Mouse (Mus musculus) forebrain, embryonic 16.5 days (tissue): ENCODE results near the gene Mia2. TPM values are rescaled to one million over a fixed set of nuclear protein-coding genes. Genes with fewer than 3 reads are reported as not detected.

Experiments
- ATAC-seq: fragments of 200-750 bp; cut with Nextera tagmentation; 2 replicates; pipeline ENCODE4 v1.8.0; 2017; ENCODE audit warnings: mild to moderate bottlenecking, moderate library complexity
- H3K27ac ChIP-seq: fragments of 300-500 bp; sonication (generic); 2 replicates; pipeline ENCODE4 v1.5.1; 2014; ENCODE audit warnings: low read length, control low read depth
- H3K27me3 ChIP-seq: fragments of 300-500 bp; sonication (generic); replicated peaks from 2 replicates; pipeline ENCODE4 v1.6.1; 2014; ENCODE audit warnings: low read length; ENCODE audit not compliant: control insufficient read depth, insufficient read depth
- H3K36me3 ChIP-seq: fragments of 300-500 bp; sonication (generic); 2 replicates; pipeline ENCODE4 v1.6.1; 2014; ENCODE audit not compliant: control insufficient read depth, insufficient read depth
- H3K4me1 ChIP-seq: fragments of 300-500 bp; sonication (generic); replicated peaks from 2 replicates; pipeline ENCODE4 v1.6.1; 2014; ENCODE audit warnings: low read length; ENCODE audit not compliant: control insufficient read depth, insufficient read depth
- H3K4me2 ChIP-seq: fragments of 300-500 bp; sonication (generic); 2 replicates; pipeline ENCODE4 v1.6.1; 2014; ENCODE audit warnings: mild to moderate bottlenecking, low read length, control low read depth
- H3K4me3 ChIP-seq: fragments of 300-500 bp; sonication (generic); replicated peaks from 2 replicates; pipeline ENCODE4 v1.5.1; 2014; ENCODE audit warnings: mild to moderate bottlenecking, low read length, control low read depth
- H3K9ac ChIP-seq: fragments of 300-500 bp; sonication (generic); replicated peaks from 2 replicates; pipeline ENCODE4 v1.6.1; 2014; ENCODE audit warnings: low read depth, low read length, control low read depth
- H3K9me3 ChIP-seq: fragments of 300-500 bp; sonication (generic); 2 replicates; pipeline ENCODE4 v1.6.1; 2016; ENCODE audit warnings: low read length; ENCODE audit not compliant: control insufficient read depth
- WGBS: fragments of 180-500 bp; shearing (Covaris S2); extraction: QIAGEN DNeasy Blood & Tissue Kit; methylation state at CpG from one replicate; pipeline ENCODE4 v1.1.7; 2014; 5-methylcytosine and 5-hydroxymethylcytosine counted together
- polyA plus RNA-seq: library from polyadenylated mRNA; unstranded; fragments of >200 nt; fragmentation: Nextera tagmentation; extraction: Ambion mirVana; gene quantifications from 2 replicates; pipeline ENCODE4 v1.2.1, GENCODE M21; 2015

The Mia2 gene
- polyA plus RNA-seq, 1 experiment from 2014 or later: 33.0 TPM

DNA sequence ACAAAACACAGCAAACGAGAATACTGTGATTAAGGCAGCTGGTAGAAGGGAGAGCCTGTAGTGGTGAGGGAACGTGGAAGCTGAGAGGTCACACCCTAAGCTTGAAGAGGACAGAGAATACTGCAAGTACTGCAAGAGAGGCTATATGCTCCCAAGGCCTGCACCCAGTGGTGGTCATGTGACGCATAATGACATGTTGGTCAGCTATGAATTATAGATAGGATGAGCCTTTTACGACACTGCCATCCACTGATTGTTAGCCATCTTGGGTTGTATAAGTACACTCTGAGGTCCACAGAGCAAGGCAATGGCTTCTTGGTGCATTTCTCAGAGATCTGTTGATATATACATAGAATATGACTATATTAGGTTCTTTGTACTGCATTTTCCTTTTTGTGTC, 71.0 kb downstream of the Mia2 start:
- H3K4me1 ChIP-seq: no peaks in the 10 kb centered on the region
- WGBS: 90% methylated on average over 4 of the region's 4 CpGs
- no peak for ATAC-seq
- H3K27ac ChIP-seq: no peak overlapping the region
- H3K36me3 ChIP-seq: peaks cover 6% of the 10 kb centered on the region
- H3K27me3 ChIP-seq: no peaks in the 10 kb centered on the region
- H3K9ac ChIP-seq: no peak overlapping the region
- no peak overlapping the region for H3K4me2 ChIP-seq
- H3K9me3 ChIP-seq: no peaks in the 10 kb centered on the region
- no peak overlapping the region for H3K4me3 ChIP-seq

DNA sequence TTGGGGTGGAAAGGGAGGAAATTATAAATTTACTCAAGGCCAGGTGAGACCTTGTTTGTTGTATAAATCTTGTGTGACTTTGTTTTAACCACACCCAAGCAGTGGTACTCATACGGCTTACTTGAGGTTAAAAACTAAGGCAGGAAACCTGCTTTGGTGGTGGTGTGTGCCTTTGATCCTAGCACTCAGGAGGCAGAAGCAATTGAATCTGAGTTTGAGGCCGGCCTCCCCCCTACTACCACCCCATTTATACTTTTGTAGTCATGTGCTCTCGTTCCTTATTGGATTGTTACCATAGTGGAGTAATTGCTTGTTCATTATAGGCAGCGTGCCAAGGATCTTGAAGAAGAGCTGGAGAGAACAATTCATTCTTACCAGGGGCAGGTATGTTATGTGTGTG, 74.3 kb downstream of the Mia2 start:
- Histone ChIP-seq H3K27me3 (no peaks in the 10 kb centered on the region), H3K36me3 (peaks cover 6% of the 10 kb centered on the region), H3K4me3 (no peak overlapping the region), H3K4me2 (no peak overlapping the region), H3K9me3 (no peaks in the 10 kb centered on the region), H3K4me1 (no peaks in the 10 kb centered on the region), H3K27ac (no peak overlapping the region), H3K9ac (no peak overlapping the region)
- 71% methylated on average over 4 of the region's 4 CpGs for WGBS
- no peak for ATAC-seq

GRCm38 (mm10) chr12:59177814-59178213, 82.2 kb downstream of the Mia2 start:
- no peaks in the 10 kb centered on the region for H3K4me1 ChIP-seq
- H3K9me3 ChIP-seq: no peaks in the 10 kb centered on the region
- H3K4me2 ChIP-seq: no peak overlapping the region
- no peak overlapping the region for H3K4me3 ChIP-seq
- H3K27ac ChIP-seq: no peak overlapping the region
- ATAC-seq: no peak
- H3K27me3 ChIP-seq: no peaks in the 10 kb centered on the region
- peaks cover 18% of the 10 kb centered on the region for H3K36me3 ChIP-seq
- 94% methylated on average over 3 of the region's 3 CpGs for WGBS
- no peak overlapping the region for H3K9ac ChIP-seq

GRCm38 (mm10) chr12:59188086-59188682, 92.6 kb downstream of the Mia2 start:
- ATAC-seq: no peak
- 80% methylated on average over 12 of the region's 12 CpGs for WGBS
- H3K9ac ChIP-seq: no peak overlapping the region
- no peak overlapping the region for H3K4me3 ChIP-seq
- peaks cover 11% of the 10 kb centered on the region; the same call in 1 of the 2 replicates for H3K36me3 ChIP-seq
- H3K4me1 ChIP-seq: no peaks in the 10 kb centered on the region
- H3K27ac ChIP-seq: no peak overlapping the region
- H3K27me3 ChIP-seq: no peaks in the 10 kb centered on the region
- no peaks in the 10 kb centered on the region for H3K9me3 ChIP-seq
- H3K4me2 ChIP-seq: no peak overlapping the region

DNA sequence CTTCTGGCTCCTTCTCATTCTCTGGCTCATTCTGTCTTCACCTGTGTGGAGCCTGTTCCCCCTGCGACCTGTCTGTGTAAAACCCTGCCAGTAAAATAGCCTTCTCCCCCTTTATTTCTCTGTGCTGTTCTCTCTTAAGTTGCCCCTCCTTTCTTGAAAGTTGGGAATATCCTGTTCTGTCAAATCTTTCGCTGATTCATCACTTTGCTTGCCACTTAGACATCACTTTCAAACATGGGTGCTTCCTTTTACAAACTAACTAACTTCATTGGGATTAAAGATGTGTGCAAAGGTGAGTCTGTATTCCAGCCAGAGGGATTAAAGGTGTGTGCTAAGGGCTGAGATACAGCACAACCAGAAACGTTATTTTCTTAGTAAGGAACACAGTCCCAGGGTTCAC, 98.0 kb downstream of the Mia2 start:
- Histone ChIP-seq H3K9me3 (no peaks in the 10 kb centered on the region), H3K9ac (no peak overlapping the region), H3K4me3 (no peak overlapping the region), H3K4me2 (no peak overlapping the region), H3K36me3 (no peaks in the 10 kb centered on the region; the same call in none of the 2 replicates), H3K4me1 (no peaks in the 10 kb centered on the region), H3K27ac (no peak overlapping the region), H3K27me3 (no peaks in the 10 kb centered on the region)
- WGBS: 88% methylated on average over 3 of the region's 3 CpGs
- ATAC-seq: no peak

GRCm38 (mm10) chr12:59194341-59195003, 98.9 kb downstream of the Mia2 start:
- Histone ChIP-seq H3K9ac (no peak overlapping the region), H3K9me3 (no peaks in the 10 kb centered on the region), H3K36me3 (peaks cover 3% of the 10 kb centered on the region), H3K4me3 (no peak overlapping the region), H3K27ac (no peak overlapping the region), H3K27me3 (no peaks in the 10 kb centered on the region), H3K4me1 (no peaks in the 10 kb centered on the region), H3K4me2 (no peak overlapping the region)
- 81% methylated on average over 9 of the region's 9 CpGs for WGBS
- no peak for ATAC-seq

GRCm38 (mm10) chr12:59195065-59195464, 99.5 kb downstream of the Mia2 start:
- no peak for ATAC-seq
- WGBS: 93% methylated on average over 4 of the region's 4 CpGs
- H3K4me1 ChIP-seq: no peaks in the 10 kb centered on the region

GRCm38 (mm10) chr12:59195941-59196340, 100.3 kb downstream of the Mia2 start:
- no peaks in the 10 kb centered on the region for H3K4me1 ChIP-seq
- H3K4me2 ChIP-seq: no peak overlapping the region
- 87% methylated on average over 4 of the region's 4 CpGs for WGBS
- no peak for ATAC-seq
- H3K4me3 ChIP-seq: no peak overlapping the region
- peaks cover 8% of the 10 kb centered on the region for H3K36me3 ChIP-seq
- H3K27me3 ChIP-seq: no peaks in the 10 kb centered on the region
- H3K27ac ChIP-seq: no peak overlapping the region
- H3K9ac ChIP-seq: no peak overlapping the region
- H3K9me3 ChIP-seq: no peaks in the 10 kb centered on the region

More at GRCm38 (mm10) chr12:59195065-59195464, 99.5 kb downstream of the Mia2 start:
- Histone ChIP-seq H3K27ac (no peak overlapping the region), H3K36me3 (peaks cover 8% of the 10 kb centered on the region), H3K9me3 (no peaks in the 10 kb centered on the region), H3K27me3 (no peaks in the 10 kb centered on the region), H3K4me2 (no peak overlapping the region), H3K9ac (no peak overlapping the region), H3K4me3 (no peak overlapping the region)

DNA sequence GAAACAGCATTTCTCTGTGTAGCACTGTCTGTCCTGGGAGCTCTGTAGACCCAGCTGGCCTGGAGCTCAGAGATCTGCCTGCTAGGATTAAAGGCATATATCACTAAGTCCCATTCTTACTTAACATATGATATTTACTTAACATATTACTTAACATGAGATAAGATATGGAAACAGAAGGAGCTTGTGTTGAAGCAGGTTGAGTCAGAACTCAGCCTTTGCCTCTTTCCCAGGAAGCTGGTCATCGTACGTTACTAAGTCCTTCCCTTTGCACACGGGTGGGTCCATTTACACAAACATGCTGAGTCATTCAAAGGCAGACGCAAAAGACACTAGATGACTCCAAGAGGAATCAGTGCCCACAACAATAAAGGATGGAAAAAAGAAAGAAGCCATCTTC, 103.2 kb downstream of the Mia2 start:
- Histone ChIP-seq H3K4me1 (no peaks in the 10 kb centered on the region), H3K9ac (no peak overlapping the region), H3K9me3 (no peaks in the 10 kb centered on the region), H3K4me2 (no peak overlapping the region), H3K27ac (no peak overlapping the region), H3K27me3 (no peaks in the 10 kb centered on the region), H3K36me3 (peaks cover 15% of the 10 kb centered on the region), H3K4me3 (no peak overlapping the region)
- WGBS: 90% methylated on average over 4 of the region's 4 CpGs
- ATAC-seq: no peak
